Mouse (Mus musculus) kidney, adult 2 months (tissue): ENCODE data around the gene Mpg. TPM values are rescaled to one million over a fixed set of nuclear protein-coding genes. Genes with fewer than 3 reads are reported as not detected.

Experiments used
- DNase-seq: peaks from one replicate; pipeline ENCODE4 v3.0.0; 2021
- H3K27ac ChIP-seq: fragments of 200-500 bp; 2 replicates; pipeline ENCODE4 v1.5.1; 2012; ENCODE audit warnings: low read depth, low read length, control low read depth, inconsistent platforms; ENCODE audit not compliant: insufficient read depth
- H3K27me3 ChIP-seq: fragments of 200-500 bp; replicated peaks from 2 replicates; pipeline ENCODE4 v1.6.1; 2012; ENCODE audit warnings: mild to moderate bottlenecking, moderate library complexity, low read length, inconsistent platforms; ENCODE audit not compliant: control insufficient read depth, insufficient read depth
- H3K36me3 ChIP-seq: fragments of 200-500 bp; 2 replicates; pipeline ENCODE4 v1.6.1; 2012; ENCODE audit warnings: mild to moderate bottlenecking, moderate library complexity, low read length, inconsistent platforms; ENCODE audit not compliant: control insufficient read depth, insufficient read depth
- H3K4me1 ChIP-seq: fragments of 200-500 bp; 2 replicates; pipeline ENCODE4 v1.6.1; 2011; ENCODE audit warnings: low read length; ENCODE audit not compliant: control insufficient read depth, insufficient read depth
- H3K4me3 ChIP-seq: fragments of 200-500 bp; 2 replicates; pipeline ENCODE4 v1.5.1; 2011; ENCODE audit warnings: mild to moderate bottlenecking, low read depth, low read length, control low read depth; ENCODE audit not compliant: insufficient read depth
- CTCF ChIP-seq: fragments of 200-500 bp; conservative IDR thresholded peaks from 2 replicates; pipeline ENCODE4 v1.5.1; 2011; ENCODE audit warnings: low read depth, mild to moderate bottlenecking, control low read depth, low read length, moderate library complexity, mixed read lengths; ENCODE audit not compliant: insufficient read depth, insufficient read length
- POLR2A ChIP-seq: fragments of 200-500 bp; IDR thresholded peaks from one replicate; pipeline ENCODE4 v1.6.1; 2011; ENCODE audit warnings: low read depth, low read length, control low read depth
- WGBS: fragments of 180-500 bp; shearing (Covaris S2); methylation state at CpG from one replicate; pipeline ENCODE4 v1.1.7; 2018; 5-methylcytosine and 5-hydroxymethylcytosine counted together
- polyA plus RNA-seq: library from polyadenylated mRNA; depleted of rRNA; stranded (reverse); fragments of >200 nt; gene quantifications from 2 replicates; pipeline ENCODE4 v1.2.3, GENCODE M21; 2012

Mpg gene
- polyA plus RNA-seq, 1 experiment = 12.5 TPM

DNA sequence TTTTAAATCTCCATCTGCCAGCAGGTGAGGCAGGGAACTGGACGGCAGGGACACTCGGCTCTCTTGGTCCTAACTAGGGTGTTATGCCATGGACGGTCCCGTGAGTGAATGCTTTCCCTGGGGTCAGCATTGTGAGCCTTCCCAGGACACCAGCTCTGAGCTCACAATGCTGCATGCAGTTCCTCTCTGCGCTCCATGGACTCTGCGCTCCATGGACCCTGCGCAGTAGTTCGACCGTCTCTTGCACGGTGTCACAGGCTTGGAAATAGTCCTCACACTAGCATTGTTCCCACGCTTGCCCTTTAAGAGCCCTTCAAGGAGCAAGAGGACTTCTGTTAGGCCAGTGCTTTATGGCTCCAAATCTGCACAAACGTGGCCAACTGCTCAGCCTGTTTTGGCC lies 37.4 kb upstream of the Mpg start:
- Histone ChIP-seq H3K27me3 (no peaks in the 10 kb centered on the region), H3K4me1 (no peaks in the 10 kb centered on the region), H3K4me3 (no peak overlapping the region), H3K27ac (no peak overlapping the region), H3K36me3 (no peaks in the 10 kb centered on the region)
- DNase-seq = no peak
- WGBS = 78% methylated on average over 12 of the region's 12 CpGs
- TF ChIP-seq CTCF (no peak), POLR2A (no peak)

DNA sequence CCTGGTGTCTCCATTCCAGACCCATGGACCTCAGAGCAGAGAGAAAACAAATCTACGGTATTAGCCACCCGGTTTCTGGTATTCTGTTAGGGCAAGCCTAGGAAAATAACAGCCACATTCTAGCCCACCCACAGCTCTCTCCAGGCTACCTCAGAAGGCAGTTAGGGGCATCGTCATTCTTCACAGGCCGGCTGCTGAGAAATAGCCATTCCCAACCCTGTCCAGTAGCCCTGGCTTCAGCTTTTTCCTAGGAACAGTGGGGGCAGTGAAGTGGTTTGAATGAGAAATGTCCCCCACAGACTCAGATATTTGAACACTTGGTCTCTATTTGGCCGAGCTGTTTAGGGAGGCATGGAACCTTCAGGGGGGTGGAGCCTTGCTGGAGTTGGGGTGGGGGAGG lies 36.9 kb upstream of the Mpg start:
- 72% methylated on average over 5 of the region's 5 CpGs for WGBS
- no peaks in the 10 kb centered on the region for H3K4me1 ChIP-seq

DNA sequence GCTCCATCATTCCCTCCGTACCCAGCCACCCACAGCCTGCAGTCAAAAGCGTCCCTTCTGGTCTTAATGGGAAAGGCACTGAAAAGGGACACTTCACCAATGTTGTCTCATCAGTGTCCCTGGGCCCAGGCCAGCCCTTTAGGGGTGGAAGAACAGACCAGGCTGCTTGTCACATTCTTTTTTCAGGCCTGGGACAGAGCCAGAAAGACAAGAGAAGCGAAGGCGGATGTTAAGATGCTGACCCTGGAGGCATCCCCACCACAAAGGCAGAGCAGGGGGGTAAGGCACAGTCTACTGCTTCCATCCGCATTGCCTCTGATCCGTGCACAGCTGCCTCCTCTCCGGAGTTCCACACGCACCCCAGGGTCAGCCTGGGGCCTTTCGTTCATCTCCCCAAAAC lies 36.2 kb upstream of the Mpg start:
- no peak overlapping the region for H3K27ac ChIP-seq
- DNase-seq = peak; percentile 26
- no peaks in the 10 kb centered on the region for H3K4me1 ChIP-seq
- no peak overlapping the region for H3K4me3 ChIP-seq
- H3K27me3 ChIP-seq = no peaks in the 10 kb centered on the region
- no peaks in the 10 kb centered on the region for H3K36me3 ChIP-seq
- 80% methylated on average over 9 of the region's 9 CpGs for WGBS
- TF ChIP-seq POLR2A (no peak), CTCF (no peak)

More for the DNA sequence above, 36.9 kb upstream of the Mpg start:
- no peak for DNase-seq
- Histone ChIP-seq H3K36me3 (no peaks in the 10 kb centered on the region), H3K4me3 (no peak overlapping the region), H3K27me3 (no peaks in the 10 kb centered on the region), H3K27ac (no peak overlapping the region)
- TF ChIP-seq POLR2A (no peak), CTCF (no peak)

DNA sequence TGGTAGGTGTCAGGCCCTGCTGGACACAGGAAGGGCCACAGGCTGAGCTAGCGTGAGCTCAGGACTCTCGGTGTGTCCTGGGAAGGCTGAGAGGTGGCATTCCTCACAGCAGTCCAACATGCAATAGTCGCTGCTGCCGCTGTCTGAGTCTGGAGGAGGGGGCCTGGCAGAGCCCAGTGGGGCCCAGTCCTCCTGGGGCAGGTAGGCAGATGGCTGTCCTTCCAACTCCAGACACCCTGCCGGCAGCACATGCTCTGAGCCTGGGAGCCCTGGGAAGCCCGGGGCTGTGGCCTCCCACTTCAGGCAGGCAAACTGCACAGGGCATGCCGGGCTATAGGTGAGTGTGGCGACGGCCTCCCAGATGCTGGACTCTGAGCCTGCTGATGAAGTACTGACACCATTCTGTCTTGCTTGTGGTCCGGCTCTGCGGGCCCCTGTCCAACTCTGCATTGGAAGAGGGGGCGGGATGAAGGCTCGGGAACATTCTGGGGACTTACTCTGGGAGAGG lies 35.6 kb upstream of the Mpg start:
- Histone ChIP-seq H3K36me3 (no peaks in the 10 kb centered on the region), H3K4me3 (no peak overlapping the region), H3K27ac (no peak overlapping the region), H3K4me1 (no peaks in the 10 kb centered on the region), H3K27me3 (no peaks in the 10 kb centered on the region)
- TF ChIP-seq POLR2A (no peak), CTCF (no peak)
- no peak for DNase-seq
- WGBS = 73% methylated on average over 13 of the region's 13 CpGs

DNA sequence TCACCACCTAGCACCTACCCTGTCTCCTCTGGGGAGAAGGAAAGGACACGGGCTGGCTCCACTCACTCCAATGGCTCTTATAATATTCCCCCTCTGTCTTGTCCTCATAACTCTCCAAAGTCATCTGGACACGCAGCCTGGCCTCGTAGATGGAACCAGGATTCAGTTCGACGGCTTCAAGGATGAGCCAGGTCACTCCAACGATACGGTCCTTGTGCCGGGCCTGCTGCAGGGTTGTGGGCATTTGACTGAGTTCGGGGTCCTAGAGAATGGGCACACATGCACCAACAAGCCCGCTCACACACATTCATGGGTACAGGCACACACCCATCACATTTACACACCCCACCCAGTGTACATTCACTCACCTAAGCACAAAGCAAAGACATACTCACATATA lies 33.1 kb upstream of the Mpg start:
- no peak for TF ChIP-seq CTCF
- Histone ChIP-seq H3K27me3 (no peaks in the 10 kb centered on the region), H3K36me3 (no peaks in the 10 kb centered on the region), H3K4me3 (no peak overlapping the region), H3K27ac (no peak overlapping the region), H3K4me1 (no peaks in the 10 kb centered on the region)
- DNase-seq = no peak
- 75% methylated on average over 10 of the region's 10 CpGs for WGBS

DNA sequence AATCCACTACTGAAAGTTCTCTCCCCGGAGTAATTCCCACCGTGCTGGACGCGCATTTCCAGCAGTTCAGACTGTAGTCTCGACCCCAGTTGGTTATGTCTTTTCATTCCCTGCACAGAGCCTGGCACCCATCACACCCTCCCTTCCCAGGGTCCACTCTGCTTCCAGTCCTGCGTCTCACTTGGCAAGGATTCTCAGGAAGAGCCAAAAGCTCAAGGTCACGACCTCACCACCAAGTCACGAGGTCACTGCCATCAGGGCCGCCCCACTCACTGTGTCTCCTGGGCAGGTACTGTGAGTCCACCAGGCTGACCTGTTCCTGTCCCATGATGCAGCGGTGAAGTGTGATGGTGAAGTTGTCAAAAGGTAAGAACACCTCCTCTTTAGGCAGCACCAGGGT lies 32.2 kb upstream of the Mpg start:
- H3K36me3 ChIP-seq = no peaks in the 10 kb centered on the region
- H3K27me3 ChIP-seq = no peaks in the 10 kb centered on the region
- DNase-seq = no peak
- H3K4me1 ChIP-seq = no peaks in the 10 kb centered on the region
- no peak for TF ChIP-seq CTCF
- TF ChIP-seq POLR2A = no peak
- 73% methylated on average over 10 of the region's 10 CpGs for WGBS
- H3K4me3 ChIP-seq = no peak overlapping the region
- H3K27ac ChIP-seq = no peak overlapping the region

DNA sequence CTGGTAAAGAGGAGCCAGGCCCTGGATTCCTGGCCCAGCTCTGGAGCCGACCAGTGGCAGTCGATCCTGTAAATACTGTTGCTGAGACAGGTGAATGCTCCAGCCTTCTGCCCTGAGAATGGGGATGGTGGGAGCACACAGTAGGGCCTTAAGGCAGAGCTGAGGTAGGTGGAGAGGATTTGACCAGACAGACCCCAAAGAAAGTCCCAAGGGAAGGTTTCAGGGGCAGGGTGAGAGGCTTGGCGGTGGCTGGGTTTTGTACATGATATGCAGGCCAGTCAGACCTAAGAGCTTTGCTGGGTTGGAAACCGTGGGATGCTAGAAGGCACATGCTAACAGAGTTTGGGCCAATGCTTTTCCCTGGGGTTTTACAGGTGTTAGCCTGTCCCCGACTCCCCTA lies 31.7 kb upstream of the Mpg start:
- H3K27me3 ChIP-seq = no peaks in the 10 kb centered on the region
- no peak for TF ChIP-seq CTCF
- TF ChIP-seq POLR2A = no peak
- no peak overlapping the region for H3K4me3 ChIP-seq
- no peak for DNase-seq
- WGBS = 89% methylated on average over 5 of the region's 5 CpGs
- no peaks in the 10 kb centered on the region for H3K4me1 ChIP-seq
- no peak overlapping the region for H3K27ac ChIP-seq
- H3K36me3 ChIP-seq = no peaks in the 10 kb centered on the region
